Mouse (Mus musculus) liver, embryonic 14.5 days (tissue): ENCODE measurements around the gene Tnfrsf18. TPM values are rescaled to one million over a fixed set of nuclear protein-coding genes. Genes with fewer than 3 reads are reported as not detected.
A peak's percentile ranks its signal among the peaks of the same experiment; 100 is the strongest.

Experiments used
- ATAC-seq: fragments of 200-750 bp; cut with Nextera tagmentation; 2 replicates; pipeline ENCODE4 v1.8.0; 2017; ENCODE audit warnings: moderate number of reproducible peaks, mild to moderate bottlenecking, moderate library complexity; ENCODE audit not compliant: insufficient read depth
- DNase-seq, 3 experiments: peaks; one replicate each; pipeline ENCODE4 v3.0.0-alpha.2; 2012 to 2013; ENCODE audit warnings: low read depth in 3 of 3, low spot score in 3 of 3
- H3K27ac ChIP-seq: fragments of 300-500 bp; sonication (generic); 2 replicates; pipeline ENCODE4 v1.5.1; 2014; ENCODE audit warnings: moderate library complexity, mild to moderate bottlenecking, control low read depth, inconsistent platforms
- H3K27me3 ChIP-seq: fragments of 300-500 bp; sonication (generic); 2 replicates; pipeline ENCODE4 v1.6.1; 2014; ENCODE audit warnings: mild to moderate bottlenecking, low read length, moderate library complexity; ENCODE audit not compliant: control insufficient read depth, insufficient read depth
- H3K36me3 ChIP-seq: fragments of 300-500 bp; sonication (generic); replicated peaks from 2 replicates; pipeline ENCODE4 v1.6.1; 2014; ENCODE audit warnings: low read depth; ENCODE audit not compliant: control insufficient read depth, insufficient read depth
- H3K4me1 ChIP-seq, 2 experiments: fragments of 200-500 bp in 1 of 2; fragments of 300-500 bp in 1 of 2; sonication (generic) in 1 of 2; replicated peaks; 2 replicates each; pipeline ENCODE4 v1.6.1; 2012 to 2014; ENCODE audit warnings: antibody characterized with exemption in 1 of 2, inconsistent platforms in 1 of 2, low read length in 1 of 2; ENCODE audit not compliant: control insufficient read depth in 2 of 2, insufficient read depth in 2 of 2
- H3K4me2 ChIP-seq: fragments of 300-500 bp; sonication (generic); 2 replicates; pipeline ENCODE4 v1.6.1; 2014; ENCODE audit warnings: low read depth, mild to moderate bottlenecking, control low read depth, moderate library complexity
- H3K4me3 ChIP-seq, 2 experiments: fragments of 200-500 bp in 1 of 2; fragments of 300-500 bp in 1 of 2; sonication (generic) in 1 of 2; 2 replicates each; pipeline ENCODE4 v1.5.1; 2012 to 2014; ENCODE audit warnings: low read depth in 2 of 2, low read length in 2 of 2, mild to moderate bottlenecking in 2 of 2, control low read depth in 1 of 2, inconsistent platforms in 1 of 2, moderate library complexity in 1 of 2; ENCODE audit not compliant: insufficient read depth in 1 of 2
- H3K9ac ChIP-seq: fragments of 300-500 bp; sonication (generic); replicated peaks from 2 replicates; pipeline ENCODE4 v1.6.1; 2014; ENCODE audit warnings: mild to moderate bottlenecking, control low read depth, moderate library complexity
- H3K9me3 ChIP-seq: fragments of 300-500 bp; sonication (generic); 2 replicates; pipeline ENCODE4 v1.6.1; 2016; ENCODE audit warnings: low read length, mixed read lengths; ENCODE audit not compliant: control insufficient read depth
- CTCF ChIP-seq: IDR thresholded peaks from 2 replicates; pipeline ENCODE4 v1.5.1; 2016; ENCODE audit warnings: antibody characterized with exemption, low read depth, control low read depth
- EP300 ChIP-seq: IDR thresholded peaks from 2 replicates; pipeline ENCODE4 v1.6.1; 2016; ENCODE audit warnings: antibody characterized with exemption, low read depth
- WGBS: fragments of 180-500 bp; shearing (Covaris S2); extraction: QIAGEN DNeasy Blood & Tissue Kit; methylation state at CpG from one replicate; pipeline ENCODE4 v1.1.7; 2014; ENCODE audit not compliant: insufficient replicate concordance; 5-methylcytosine and 5-hydroxymethylcytosine counted together
- polyA plus RNA-seq, 2 experiments: library from polyadenylated mRNA; depleted of rRNA in 1 of 2; stranded (reverse) in 1 of 2; unstranded in 1 of 2; fragments of >200 nt; fragmentation: Nextera tagmentation in 1 of 2; extraction: Ambion mirVana in 1 of 2; gene quantifications; 2 replicates each; pipeline versions ENCODE4 v1.2.1 to v1.2.3; 2012 to 2014

Tnfrsf18 gene
- polyA plus RNA-seq, 2 experiments = 0.39 to 0.53 TPM

DNA sequence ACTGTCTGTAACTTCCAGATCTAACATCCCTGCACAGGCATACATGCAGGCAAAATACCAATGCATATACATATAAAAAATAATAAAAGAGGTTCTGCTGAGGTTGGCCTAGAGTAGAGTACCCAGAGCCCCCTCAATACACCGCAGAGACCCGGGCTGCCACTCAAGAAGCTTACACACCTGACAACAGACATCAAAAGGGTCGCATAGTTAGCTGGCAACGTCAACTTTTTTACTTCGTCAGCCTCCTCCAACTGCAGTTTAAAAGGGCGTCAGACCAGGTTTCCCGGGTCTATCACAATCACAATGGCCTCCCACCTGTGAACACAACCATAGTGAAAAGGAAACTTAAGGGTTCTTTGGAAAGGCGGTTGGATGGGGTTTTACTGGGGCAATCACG lies 2.4 kb upstream of the Tnfrsf18 start:
- WGBS = 76% methylated on average over 9 of the region's 9 CpGs
- H3K4me3 ChIP-seq = no peak overlapping the region
- H3K9me3 ChIP-seq = no peaks in the 10 kb centered on the region
- DNase-seq = no peak
- H3K27me3 ChIP-seq = no peaks in the 10 kb centered on the region
- no peak overlapping the region for H3K27ac ChIP-seq
- no peak overlapping the region for H3K4me2 ChIP-seq
- H3K4me1 ChIP-seq = 0 out of 4 replicates have a peak, but pooled peaks cover 0 to 3% of the 10 kb centered on the region in 2 experiments
- no peaks in the 10 kb centered on the region for H3K36me3 ChIP-seq
- no peak overlapping the region for H3K9ac ChIP-seq
- no peak for TF ChIP-seq EP300
- no peak for TF ChIP-seq CTCF
- no peak for ATAC-seq

DNA sequence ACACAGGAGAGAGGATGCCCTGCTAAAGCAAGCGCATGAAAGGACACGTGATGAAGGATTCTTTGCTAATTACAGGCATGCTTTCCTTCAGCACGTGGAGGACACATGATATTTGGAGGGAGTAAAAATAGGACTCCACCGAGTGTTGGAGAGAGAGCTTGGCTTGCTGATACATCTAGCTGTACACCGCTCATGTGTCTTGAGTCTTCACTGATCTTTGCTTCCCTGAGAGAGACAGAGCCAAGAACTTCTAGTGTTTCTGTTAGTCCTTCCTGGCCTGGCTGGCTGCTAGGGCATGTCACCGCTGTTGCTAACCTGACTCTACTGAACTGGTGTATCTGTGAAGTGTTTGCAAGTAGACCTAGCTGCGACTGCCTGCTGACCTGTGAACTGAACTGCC lies 1.8 kb upstream of the Tnfrsf18 start:
- no peaks in the 10 kb centered on the region for H3K36me3 ChIP-seq
- H3K27ac ChIP-seq = no peak overlapping the region
- H3K9ac ChIP-seq = no peak overlapping the region
- no peak for ATAC-seq
- DNase-seq = no peak
- TF ChIP-seq EP300 = no peak
- no peak for TF ChIP-seq CTCF
- H3K27me3 ChIP-seq = no peaks in the 10 kb centered on the region
- 76% methylated on average over 7 of the region's 7 CpGs for WGBS
- 0 out of 4 replicates have a peak, but pooled peaks cover 0 to 3% of the 10 kb centered on the region in 2 experiments for H3K4me1 ChIP-seq
- no peak overlapping the region for H3K4me3 ChIP-seq
- H3K9me3 ChIP-seq = no peaks in the 10 kb centered on the region
- no peak overlapping the region for H3K4me2 ChIP-seq

DNA sequence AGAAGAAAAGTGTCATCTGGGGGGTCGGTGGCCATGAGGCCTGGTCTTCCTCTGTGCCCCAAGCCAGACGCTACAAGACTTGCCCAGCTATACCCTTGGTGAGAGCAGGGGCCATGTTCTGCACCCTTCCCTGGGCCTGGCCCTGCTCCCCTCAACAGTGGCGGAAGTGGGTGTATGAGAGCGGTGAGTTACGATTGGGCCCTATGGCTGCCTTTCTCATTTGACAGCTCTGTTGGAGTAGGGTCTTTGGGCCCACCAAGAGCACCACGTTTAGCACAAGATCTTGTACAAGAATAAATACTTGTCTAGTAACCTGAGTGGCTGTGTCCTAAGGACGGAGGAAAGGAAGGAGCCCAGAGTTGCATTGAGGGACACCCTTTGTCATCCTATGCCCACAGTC lies 2.6 kb downstream of the Tnfrsf18 start:
- TF ChIP-seq EP300 = no peak
- TF ChIP-seq CTCF = no peak
- no peak overlapping the region for H3K9ac ChIP-seq
- no peak overlapping the region for H3K4me3 ChIP-seq
- no peaks in the 10 kb centered on the region for H3K9me3 ChIP-seq
- H3K4me1 ChIP-seq = peaks cover 0 to 14% of the 10 kb centered on the region in 2 experiments; a peak in 2 of 4 replicates
- no peaks in the 10 kb centered on the region for H3K27me3 ChIP-seq
- 79% methylated on average over 7 of the region's 7 CpGs for WGBS
- ATAC-seq (no peak), DNase-seq (no peak)
- H3K36me3 ChIP-seq = no peaks in the 10 kb centered on the region
- no peak overlapping the region for H3K4me2 ChIP-seq
- no peak overlapping the region for H3K27ac ChIP-seq

DNA sequence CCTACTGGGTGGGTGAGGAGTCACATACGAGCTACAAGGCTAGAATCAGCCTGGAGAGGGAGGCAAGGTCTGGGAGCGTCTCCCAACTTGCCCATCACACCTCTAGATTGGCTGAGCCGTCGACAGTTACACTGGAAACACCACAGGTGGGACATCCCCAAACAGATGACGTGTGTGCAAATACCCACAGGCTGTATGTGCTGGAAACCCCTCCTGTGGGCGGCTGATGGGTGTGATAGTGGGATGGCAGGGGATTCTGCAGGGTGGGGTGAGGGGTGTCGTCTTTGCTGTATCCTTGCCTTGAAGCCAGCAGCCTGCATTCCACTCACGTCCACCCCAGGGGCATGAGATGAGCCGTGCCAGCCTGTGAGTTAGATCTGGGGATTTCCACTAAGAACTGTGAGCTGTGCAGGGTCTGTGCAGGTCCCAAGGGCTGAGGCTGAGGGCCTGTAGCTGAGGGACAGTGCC lies 4.7 kb downstream of the Tnfrsf18 start:
- DNase-seq (no peak), ATAC-seq (no peak)
- peaks cover 15% of the 10 kb centered on the region for H3K27me3 ChIP-seq
- H3K4me3 ChIP-seq = peak overlapping the region; percentile 46 to 75
- peaks cover 0 to 14% of the 10 kb centered on the region in 2 experiments; a peak in 2 of 4 replicates for H3K4me1 ChIP-seq
- H3K9me3 ChIP-seq = no peaks in the 10 kb centered on the region
- TF ChIP-seq EP300 (no peak), CTCF (no peak)
- WGBS = 51% methylated on average over 9 of the region's 9 CpGs
- H3K36me3 ChIP-seq = no peaks in the 10 kb centered on the region
- H3K27ac ChIP-seq = no peak overlapping the region
- peak overlapping the region; percentile 41; the same call in 1 of the 2 replicates for H3K9ac ChIP-seq
- peak overlapping the region; percentile 56 for H3K4me2 ChIP-seq

DNA sequence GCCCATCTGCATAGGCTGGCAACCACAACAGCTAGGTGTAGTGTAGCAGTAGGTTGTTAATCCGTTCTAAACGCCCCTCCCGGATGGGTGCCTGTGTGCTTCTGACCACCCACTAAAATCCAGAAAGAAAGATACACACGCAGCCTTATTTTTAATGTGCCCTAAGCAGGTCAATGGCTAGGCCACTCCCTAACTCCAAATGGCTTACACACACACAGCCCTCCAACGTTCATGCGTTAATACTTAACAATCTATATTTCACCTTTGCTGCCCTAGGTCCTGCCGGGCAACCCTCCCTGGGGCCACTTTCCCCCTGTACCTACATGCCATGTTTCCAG lies 5.3 kb downstream of the Tnfrsf18 start:
- WGBS = 18% methylated on average over 7 of the region's 7 CpGs
- Histone ChIP-seq H3K9me3 (no peaks in the 10 kb centered on the region), H3K4me1 (peaks cover 0 to 14% of the 10 kb centered on the region in 2 experiments; a peak in 2 of 4 replicates), H3K9ac (peak overlapping the region; percentile 41; the same call in 1 of the 2 replicates), H3K27me3 (peaks cover 19% of the 10 kb centered on the region), H3K4me2 (peak overlapping the region; percentile 56), H3K4me3 (peak overlapping the region; percentile 46 to 75), H3K36me3 (no peaks in the 10 kb centered on the region), H3K27ac (no peak overlapping the region)
- DNase-seq (no peak), ATAC-seq (peak; percentile 24; the same call in 1 of the 2 replicates)
- TF ChIP-seq CTCF = no peak
- no peak for TF ChIP-seq EP300
